Comparison of ENCODE assay signal across 24 mouse cellular contexts in the genomic region with DNA sequence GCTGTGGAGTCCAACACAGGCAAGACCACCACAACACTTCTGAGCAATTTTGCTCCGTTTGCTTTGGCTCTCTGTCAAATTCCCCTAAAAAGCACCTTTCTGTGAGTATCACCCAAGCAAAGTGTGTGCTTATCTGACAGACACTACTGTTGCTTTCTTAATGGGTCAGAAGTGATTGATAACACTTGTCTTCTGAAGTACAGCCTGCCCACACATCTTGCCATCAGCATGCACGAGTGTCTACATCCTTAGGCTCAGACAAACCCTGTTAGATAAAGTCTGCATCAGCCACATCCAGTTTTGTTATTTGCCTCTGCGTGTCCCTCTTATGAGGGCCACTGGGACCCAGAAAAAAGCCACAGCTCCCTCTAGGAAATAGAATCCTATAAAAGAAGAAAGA. TPM values are rescaled to one million over a fixed set of nuclear protein-coding genes. Genes with fewer than 3 reads are reported as not detected.
DNase-seq lines count a peak whose midpoint lies in the region; ATAC-seq and TF ChIP-seq lines count a peak whose summit lies in the region.
"Had no signal": no experiment of that assay in that cellular context is flagged by ENCODE, and none has a peak within 500 bp of the region (broad histone marks: within the 10 kb centered on the region; RNA-seq: fewer than 3 reads in every experiment).

No protein-coding gene starts in this region.

- H3K36me3 ChIP-seq in midbrain, embryonic 11.5 days (ENCODE audit: control insufficient read depth, insufficient read depth, low read length), result no peaks in the 10 kb centered on the region
- no peaks in the 10 kb centered on the region for H3K36me3 ChIP-seq in midbrain, embryonic 16.5 days (ENCODE audit: control insufficient read depth, insufficient read depth, low read length)
- H3K36me3 ChIP-seq in liver, embryonic 14.5 days (replicated peaks; ENCODE audit: control insufficient read depth, insufficient read depth, low read depth), result no peaks in the 10 kb centered on the region
- H3K36me3 ChIP-seq: embryonic facial prominence, embryonic 12.5 days; embryonic facial prominence, embryonic 15.5 days; hindbrain, embryonic 12.5 days; hindbrain, embryonic 15.5 days had no signal

- ATAC-seq in midbrain, embryonic 11.5 days (ENCODE audit: low FRiP score), result no peak
- ATAC-seq in midbrain, embryonic 16.5 days, result no peak
- peak; percentile 45 for ATAC-seq in liver, embryonic 14.5 days (ENCODE audit: insufficient read depth)
- peak; percentile 45; the same call in 1 of the 2 replicates for ATAC-seq in megakaryocyte-erythroid progenitor cell, adult 5-6 weeks (replicated peaks; ENCODE audit: low FRiP score, low TSS enrichment, poor library complexity, severe bottlenecking)
- ATAC-seq: activated CD4-positive, CD25-positive, alpha-beta regulatory T cell, adult 4 months; CD4-positive, CD25-positive, alpha-beta regulatory T cell, adult 4 months; forebrain, embryonic 14.5 days; forebrain, postnatal 0 days had no signal

- TF ChIP-seq CTCF in liver, embryonic 14.5 days (IDR thresholded peaks at IDR 0.05; ENCODE audit: low read depth), result no peak

- H3K27ac ChIP-seq in midbrain, embryonic 11.5 days (ENCODE audit: low read depth, low read length), result no peak overlapping the region
- H3K27ac ChIP-seq in midbrain, embryonic 16.5 days (ENCODE audit: low read length), result no peak overlapping the region
- H3K27ac ChIP-seq in liver, embryonic 14.5 days, result no peak overlapping the region
- H3K27ac ChIP-seq: embryonic facial prominence, embryonic 12.5 days; embryonic facial prominence, embryonic 15.5 days; gastrocnemius, adult 2 months; hindbrain, embryonic 12.5 days; hindbrain, embryonic 15.5 days had no signal

- no peak overlapping the region for H3K4me2 ChIP-seq in midbrain, embryonic 11.5 days
- no peak overlapping the region for H3K4me2 ChIP-seq in midbrain, embryonic 16.5 days (ENCODE audit: low read length)
- H3K4me2 ChIP-seq in liver, embryonic 14.5 days (ENCODE audit: low read depth), result no peak overlapping the region
- H3K4me2 ChIP-seq: embryonic facial prominence, embryonic 12.5 days; embryonic facial prominence, embryonic 15.5 days; heart, embryonic 11.5 days; hindbrain, embryonic 12.5 days; hindbrain, embryonic 15.5 days had no signal

- WGBS in midbrain, embryonic 11.5 days, result 94% methylated on average over 3 of the region's 3 CpGs
- WGBS in midbrain, embryonic 16.5 days, result 92% methylated on average over 3 of the region's 3 CpGs
- WGBS in liver, embryonic 14.5 days (ENCODE audit: insufficient replicate concordance), result 16% methylated on average over 3 of the region's 3 CpGs

- no peaks in the 10 kb centered on the region for H3K27me3 ChIP-seq in midbrain, embryonic 11.5 days (ENCODE audit: control insufficient read depth, insufficient read depth, low read length)
- no peaks in the 10 kb centered on the region for H3K27me3 ChIP-seq in midbrain, embryonic 16.5 days (ENCODE audit: control insufficient read depth, insufficient read depth, low read depth, low read length)
- no peaks in the 10 kb centered on the region for H3K27me3 ChIP-seq in liver, embryonic 14.5 days (ENCODE audit: control insufficient read depth, insufficient read depth, low read length)
- H3K27me3 ChIP-seq: embryonic facial prominence, embryonic 12.5 days; embryonic facial prominence, embryonic 15.5 days; hindbrain, embryonic 12.5 days; hindbrain, embryonic 15.5 days had no signal

- H3K4me1 ChIP-seq in midbrain, embryonic 11.5 days (ENCODE audit: control insufficient read depth, insufficient read depth, low read length), result no peaks in the 10 kb centered on the region
- H3K4me1 ChIP-seq in midbrain, embryonic 16.5 days (ENCODE audit: control insufficient read depth, insufficient read depth, low read length), result no peaks in the 10 kb centered on the region
- H3K4me1 ChIP-seq in liver, embryonic 14.5 days (replicated peaks; ENCODE audit: control insufficient read depth in 2 of 2, insufficient read depth in 2 of 2, low read length in 1 of 2), result peaks cover 0 to 25% of the 10 kb centered on the region in 2 experiments
- H3K4me1 ChIP-seq: embryonic facial prominence, embryonic 12.5 days; embryonic facial prominence, embryonic 15.5 days; hindbrain, embryonic 12.5 days; hindbrain, embryonic 15.5 days had no signal

- H3K9ac ChIP-seq in midbrain, embryonic 11.5 days (ENCODE audit: low read length), result no peak overlapping the region
- H3K9ac ChIP-seq in midbrain, embryonic 16.5 days (ENCODE audit: low read depth, low read length), result no peak overlapping the region
- no peak overlapping the region for H3K9ac ChIP-seq in liver, embryonic 14.5 days (replicated peaks)
- H3K9ac ChIP-seq: embryonic facial prominence, embryonic 12.5 days; embryonic facial prominence, embryonic 15.5 days; forebrain, postnatal 0 days; hindbrain, embryonic 12.5 days; hindbrain, embryonic 15.5 days had no signal

- no peak overlapping the region for H3K4me3 ChIP-seq in midbrain, embryonic 11.5 days (ENCODE audit: low read depth, low read length)
- no peak overlapping the region for H3K4me3 ChIP-seq in midbrain, embryonic 16.5 days (ENCODE audit: low read depth, low read length)
- H3K4me3 ChIP-seq in liver, embryonic 14.5 days (ENCODE audit: insufficient read depth in 1 of 2, low read depth in 2 of 2, low read length in 2 of 2), result no peak overlapping the region
- H3K4me3 ChIP-seq: embryonic facial prominence, embryonic 12.5 days; embryonic facial prominence, embryonic 15.5 days; gastrocnemius, adult 2 months; hindbrain, embryonic 12.5 days; hindbrain, embryonic 15.5 days had no signal

- DNase-seq in midbrain, embryonic 11.5 days (ENCODE audit: low spot score, missing footprints), result peak; percentile 4
- peak; percentile 10 for DNase-seq in c-Kit-positive CD71-positive TER-119-negative erythroid progenitor cells, embryonic 14.5 days (ENCODE audit: low read depth)
- no peak for DNase-seq in liver, embryonic 14.5 days (ENCODE audit: low read depth in 3 of 3, low spot score in 3 of 3)
- DNase-seq in embryo, embryonic 10 days (ENCODE audit: low spot score), result no peak
- DNase-seq in lung, postnatal 25 days (ENCODE audit: low spot score), result no peak
- DNase-seq: adrenal gland, adult 8-10 months; adrenal gland, postnatal 25 days; cerebellum, adult 18-20 months; cerebellum, adult 9-10 months; cerebellum, postnatal 14 days; forebrain, postnatal 0 days; gastrocnemius, adult 2 months; gastrocnemius, postnatal 14 days; heart, adult 11 months had no signal

- peak; percentile 27; the same call in 1 of the 2 replicates for TF ChIP-seq EP300 in liver, embryonic 14.5 days (IDR thresholded peaks at IDR 0.05; ENCODE audit: low read depth)

- H3K9me3 ChIP-seq in midbrain, embryonic 11.5 days (ENCODE audit: control insufficient read depth, low read length), result no peaks in the 10 kb centered on the region
- no peaks in the 10 kb centered on the region for H3K9me3 ChIP-seq in midbrain, embryonic 16.5 days (replicated peaks; ENCODE audit: control insufficient read depth, low read length, poor library complexity, severe bottlenecking)
- no peaks in the 10 kb centered on the region for H3K9me3 ChIP-seq in liver, embryonic 14.5 days (ENCODE audit: control insufficient read depth, low read length)
- H3K9me3 ChIP-seq: embryonic facial prominence, embryonic 12.5 days; embryonic facial prominence, embryonic 15.5 days; hindbrain, embryonic 12.5 days; hindbrain, embryonic 15.5 days had no signal

RNA-seq across cellular contexts. Expression of a gene that starts 23.8 kb away (rescaled TPM):
- 0.26 and 0.44 TPM in 2 replicates for polyA plus RNA-seq in midbrain, embryonic 11.5 days (2014; fragmentation: Nextera tagmentation; extraction: Ambion mirVana)
- 0.41 and 0.43 TPM in 2 replicates for polyA plus RNA-seq in midbrain, embryonic 16.5 days (2015; fragmentation: Nextera tagmentation; extraction: Ambion mirVana)
- 0.32 and 0.33 TPM in 2 replicates for polyA plus RNA-seq in liver, embryonic 14.5 days (2012; rRNA removed)
- 0.18 and 0.27 TPM in 2 replicates for polyA plus RNA-seq in liver, embryonic 14.5 days (2014; fragmentation: Nextera tagmentation; extraction: Ambion mirVana)
- 0.30 TPM in 1 of 2 replicates, not detected in the other for total RNA-seq in megakaryocyte-erythroid progenitor cell, adult 5-6 weeks (2014; fragmentation: Nextera tagmentation)
- total RNA-seq in megakaryocyte-erythroid progenitor cell, adult 5-6 weeks (2017), result 0.11 TPM in 1 of 2 replicates, not detected in the other

Comparison
In these comparisons a context has a peak if more than half of its experiments do, and no peak if none do; other contexts are left out.
1. ATAC-seq: peak in liver, embryonic 14.5 days (single experiment) and megakaryocyte-erythroid progenitor cell, adult 5-6 weeks (single experiment); none in midbrain, embryonic 11.5 days (single experiment) and midbrain, embryonic 16.5 days (single experiment).
2. DNase-seq: peak in midbrain, embryonic 11.5 days (single experiment) and c-Kit-positive CD71-positive TER-119-negative erythroid progenitor cells, embryonic 14.5 days (single experiment); none in liver, embryonic 14.5 days (0 of 3), embryo, embryonic 10 days (single experiment) and lung, postnatal 25 days (single experiment).